Mouse (Mus musculus) lung, embryonic 16.5 days (tissue): ENCODE measurements around the gene Por. TPM values are rescaled to one million over a fixed set of nuclear protein-coding genes. Genes with fewer than 3 reads are reported as not detected.

Experiments
- ATAC-seq: fragments of 200-750 bp; cut with Nextera tagmentation; 2 replicates; pipeline ENCODE4 v1.8.0; 2017; ENCODE audit warnings: low read depth, mild to moderate bottlenecking, moderate library complexity
- H3K27ac ChIP-seq: fragments of 300-500 bp; sonication (generic); 2 replicates; pipeline ENCODE4 v1.5.1; 2014; ENCODE audit warnings: mild to moderate bottlenecking, control low read depth, low read length
- H3K27me3 ChIP-seq: fragments of 300-500 bp; sonication (generic); 2 replicates; pipeline ENCODE4 v1.6.1; 2014; ENCODE audit warnings: low read depth, low read length, mixed read lengths; ENCODE audit not compliant: control insufficient read depth, insufficient read depth
- H3K36me3 ChIP-seq: fragments of 300-500 bp; sonication (generic); 2 replicates; pipeline ENCODE4 v1.6.1; 2014; ENCODE audit warnings: low read length; ENCODE audit not compliant: control insufficient read depth, insufficient read depth
- H3K4me1 ChIP-seq: fragments of 300-500 bp; sonication (generic); replicated peaks from 2 replicates; pipeline ENCODE4 v1.6.1; 2014; ENCODE audit warnings: low read length, mixed read lengths; ENCODE audit not compliant: control insufficient read depth, insufficient read depth
- H3K4me2 ChIP-seq: fragments of 300-500 bp; sonication (generic); 2 replicates; pipeline ENCODE4 v1.6.1; 2014; ENCODE audit warnings: low read depth, low read length, control low read depth
- H3K4me3 ChIP-seq: fragments of 300-500 bp; sonication (generic); 2 replicates; pipeline ENCODE4 v1.5.1; 2014; ENCODE audit warnings: mild to moderate bottlenecking, low read length, control low read depth
- H3K9ac ChIP-seq: fragments of 300-500 bp; sonication (generic); 2 replicates; pipeline ENCODE4 v1.6.1; 2014; ENCODE audit warnings: low read length, control low read depth
- H3K9me3 ChIP-seq: fragments of 300-500 bp; sonication (generic); 2 replicates; pipeline ENCODE4 v1.6.1; 2016; ENCODE audit warnings: low read length; ENCODE audit not compliant: control insufficient read depth
- WGBS: fragments of 180-500 bp; shearing (Covaris S2); extraction: QIAGEN DNeasy Blood & Tissue Kit; methylation state at CpG from one replicate; pipeline ENCODE4 v1.1.7; 2014; 5-methylcytosine and 5-hydroxymethylcytosine counted together
- microRNA-seq: library from miRNA; unstranded; fragments of <30 nt; microRNA quantifications from one replicate; pipeline ENCODE4, GENCODE M21; 2016
- polyA plus RNA-seq: library from polyadenylated mRNA; unstranded; fragments of >200 nt; fragmentation: Nextera tagmentation; extraction: Ambion mirVana; gene quantifications from 2 replicates; pipeline ENCODE4 v1.2.1, GENCODE M21; 2015

The Por gene
- polyA plus RNA-seq, 1 experiment from 2014 or later, result 77.4 TPM

DNA sequence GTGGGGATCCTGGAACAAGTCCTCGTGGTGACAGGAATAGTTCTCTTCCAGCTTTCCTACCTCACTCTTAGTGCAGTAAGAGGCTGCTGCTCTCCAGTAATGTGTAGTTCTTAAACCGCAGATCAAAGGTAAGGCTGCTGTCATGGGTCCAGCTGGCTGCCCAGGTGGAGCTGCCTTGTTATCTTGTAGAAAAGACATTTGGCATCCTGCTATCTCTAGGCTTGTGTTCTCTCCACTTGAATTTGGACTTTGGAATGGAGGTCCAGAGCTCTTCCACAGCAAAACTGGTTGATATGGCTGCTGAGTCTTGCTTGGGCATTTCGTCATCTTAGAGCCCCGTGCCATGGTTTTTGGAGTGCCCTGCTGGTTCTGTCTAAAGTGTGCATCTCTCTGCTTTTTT is 113.1 kb downstream of the Por start:
- peaks cover 12% of the 10 kb centered on the region for H3K4me1 ChIP-seq
- no peak overlapping the region for H3K4me2 ChIP-seq
- H3K27me3 ChIP-seq, result no peaks in the 10 kb centered on the region
- WGBS, result 85% methylated on average over 4 of the region's 4 CpGs
- no peak overlapping the region for H3K4me3 ChIP-seq
- peaks cover 48% of the 10 kb centered on the region for H3K36me3 ChIP-seq
- no peaks in the 10 kb centered on the region for H3K9me3 ChIP-seq
- no peak overlapping the region for H3K27ac ChIP-seq
- no peak overlapping the region for H3K9ac ChIP-seq
- no peak for ATAC-seq

Small RNA genes within 50 kb of the gene (microRNA-seq; reads per million reads assigned to microRNA genes)
- gene Mir7034, result not detected

Other genes with a start within 250 kb of the Por start
- gene Hip1, start 124.9 kb upstream of the Por start, polyA plus RNA-seq, result 33.7 and 35.1 TPM in 2 replicates
- gene Ccl26, start 106.5 kb upstream of the Por start, polyA plus RNA-seq, result not detected in 2 replicates
- gene Ccl24, start 97.0 kb upstream of the Por start, polyA plus RNA-seq, result 2.9 and 5.5 TPM in 2 replicates
- 30.8 and 33.1 TPM in 2 replicates for gene Rhbdd2, start 37.4 kb upstream of the Por start, polyA plus RNA-seq
- gene Tmem120a, start 74.4 kb downstream of the Por start, polyA plus RNA-seq, result 37.9 and 38.8 TPM in 2 replicates
- gene Styxl1, start 108.4 kb downstream of the Por start, polyA plus RNA-seq, result 0.84 and 1.2 TPM in 2 replicates
- 433 and 434 TPM in 2 replicates for gene Mdh2, start 108.4 kb downstream of the Por start, polyA plus RNA-seq
- 0.35 and 0.57 TPM in 2 replicates for gene Srrm3, start 136.9 kb downstream of the Por start, polyA plus RNA-seq
- gene Hspb1, start 217.9 kb downstream of the Por start, polyA plus RNA-seq, result 126 and 127 TPM in 2 replicates